Mouse (Mus musculus) myocyte (in vitro differentiated cells): ENCODE data around the gene Amh.

Experiments used
- E2F4 ChIP-seq: IDR thresholded peaks from one replicate; pipeline ENCODE4 v1.6.1; 2011; ENCODE audit warnings: mild to moderate bottlenecking, control low read depth, moderate library complexity; ENCODE audit not compliant: insufficient read depth
- MAX ChIP-seq: IDR thresholded peaks from one replicate; pipeline ENCODE4 v1.6.1; 2011; ENCODE audit warnings: low read depth, mild to moderate bottlenecking, control low read depth
- POLR2A ChIP-seq: IDR thresholded peaks from one replicate; pipeline ENCODE4 v1.6.1; 2011; ENCODE audit warnings: low read depth, mild to moderate bottlenecking, control low read depth, moderate library complexity; ENCODE audit not compliant: insufficient read length
- USF1 ChIP-seq: IDR thresholded peaks from one replicate; pipeline ENCODE4 v1.6.1; 2011; ENCODE audit warnings: low read depth, mild to moderate bottlenecking, control low read depth, moderate library complexity

DNA sequence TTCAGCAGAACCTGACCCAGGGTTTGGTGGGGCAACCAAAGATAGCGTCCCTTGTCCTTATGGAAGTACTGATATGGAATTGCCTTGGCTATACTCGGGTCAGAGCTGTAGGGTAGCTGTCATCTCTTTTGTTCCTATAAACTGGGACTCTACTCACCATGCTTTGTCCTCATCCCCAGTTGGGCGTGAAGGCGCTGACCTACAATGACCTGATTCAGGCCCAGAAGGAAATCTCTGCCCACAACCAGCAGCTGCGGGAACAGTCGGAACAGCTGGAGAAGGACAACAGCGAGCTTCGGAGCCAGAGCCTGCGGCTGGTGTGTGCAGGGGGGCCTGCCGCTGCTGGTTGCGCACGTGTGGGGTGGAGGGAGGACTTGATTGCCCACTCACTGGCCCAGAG, 20.2 kb upstream of the Amh start:
- TF ChIP-seq POLR2A (no peak), E2F4 (no peak), MAX (no peak), USF1 (no peak)
